Mouse (Mus musculus) spleen, postnatal 10 days (tissue): ENCODE data around the gene Derl2.

Experiments used
- DNase-seq, 2 experiments: peaks; one replicate each; pipeline ENCODE4 v3.0.0; 2021 to 2022; ENCODE audit warnings: low spot score in 2 of 2

The Derl2 gene

GRCm38 (mm10) chr11:70982030-70982429, 37.6 kb downstream of the Derl2 start:
- no peak for DNase-seq

GRCm38 (mm10) chr11:70980751-70981510, 38.7 kb downstream of the Derl2 start:
- DNase-seq = no peak

GRCm38 (mm10) chr11:70980232-70980631, 39.4 kb downstream of the Derl2 start:
- no peak for DNase-seq

- DNase-seq = no peak
Measured at GRCm38 (mm10) chr11:70977293-70977692, 42.3 kb downstream of the Derl2 start.

- no peak for DNase-seq
Measured at GRCm38 (mm10) chr11:70975193-70975592, 44.4 kb downstream of the Derl2 start.

- DNase-seq = peak in 1 of 2 experiments; percentile 42
Measured at GRCm38 (mm10) chr11:70973947-70974346, 45.7 kb downstream of the Derl2 start.

- no peak for DNase-seq
Measured at GRCm38 (mm10) chr11:70972586-70972985, 47.1 kb downstream of the Derl2 start.

- DNase-seq = peak; percentile 24 to 28
Measured at GRCm38 (mm10) chr11:70970560-70971540, 48.8 kb downstream of the Derl2 start.

GRCm38 (mm10) chr11:70969821-70970559, 49.7 kb downstream of the Derl2 start, which contains the start of the genes Nup88 and Rpain:
Gene Nup88, minus strand, starts transcription at chr11:70969973.
Gene Rpain, plus strand, starts transcription at chr11:70970213.
- peak; percentile 87 to 92 for DNase-seq

- DNase-seq = no peak
Measured at GRCm38 (mm10) chr11:70969271-70969794, 50.3 kb downstream of the Derl2 start.

- no peak for DNase-seq
Measured at GRCm38 (mm10) chr11:70964222-70964907, 55.3 kb downstream of the Derl2 start.

- DNase-seq = no peak
Measured at GRCm38 (mm10) chr11:70960786-70961554, 58.7 kb downstream of the Derl2 start.
